Mouse (Mus musculus): ENCODE results near the gene Ftl1.

GRCm38 (mm10) chr7:45451344-45451982, 8.2 kb downstream of the Ftl1 start:
- no peak for TF ChIP-seq ZNF384 (IDR thresholded peaks at IDR 0.05; ENCODE audit: low read depth, low read length)
- TF ChIP-seq CHD2 (IDR thresholded peaks at IDR 0.05; ENCODE audit: low read depth, low read length) = no peak
- no peak for TF ChIP-seq HCFC1 (IDR thresholded peaks at IDR 0.05; ENCODE audit: borderline replicate concordance, insufficient read depth, low read length)
